Mouse (Mus musculus) CH12.LX (cell line): Measurements from ENCODE around the gene Tbc1d30. TPM values are rescaled to one million over a fixed set of nuclear protein-coding genes. Genes with fewer than 3 reads are reported as not detected.

Experiments used
- DNase-seq: peaks from one replicate; pipeline ENCODE4 v3.0.0-alpha.2; 2013; ENCODE audit errors: extremely low read depth
- H3K27ac ChIP-seq: 2 replicates; pipeline ENCODE4 v1.5.1; 2012; ENCODE audit warnings: low read depth, mild to moderate bottlenecking, control low read depth, moderate library complexity; ENCODE audit not compliant: insufficient read depth
- H3K27me3 ChIP-seq: replicated peaks from 2 replicates; pipeline ENCODE3; 2012; ENCODE audit warnings: inconsistent platforms
- H3K36me3 ChIP-seq, 2 experiments: replicated peaks in 1 of 2; 2 replicates each; pipeline versions ENCODE3 to v1.6.1; 2012; ENCODE audit warnings: inconsistent platforms in 1 of 2, low read length in 1 of 2, mild to moderate bottlenecking in 1 of 2, mixed read lengths in 1 of 2, moderate library complexity in 1 of 2; ENCODE audit not compliant: control insufficient read depth in 1 of 2, insufficient read depth in 1 of 2
- H3K4me1 ChIP-seq, 2 experiments: 2 replicates each; pipeline ENCODE4 v1.6.1; 2012; ENCODE audit warnings: inconsistent platforms in 1 of 2, moderate library complexity in 1 of 2; ENCODE audit not compliant: insufficient read depth in 2 of 2, control insufficient read depth in 1 of 2
- H3K4me2 ChIP-seq: 2 replicates; pipeline ENCODE4 v1.6.1; 2012; ENCODE audit warnings: low read depth, mild to moderate bottlenecking, control low read depth; ENCODE audit not compliant: poor library complexity, insufficient read depth, severe bottlenecking
- H3K4me3 ChIP-seq, 3 experiments: fragments of 150-350 bp in 1 of 3; sonication (generic) in 1 of 3; replicated peaks in 1 of 3; 2 replicates each; pipeline versions ENCODE3 to v1.5.1; 2011 to 2012; ENCODE audit warnings: low read depth in 2 of 3, low read length in 2 of 3, mild to moderate bottlenecking in 2 of 3, moderate library complexity in 2 of 3, control low read depth in 1 of 3, improper control_type of control experiment in 1 of 3, inconsistent platforms in 1 of 3, mixed read lengths in 1 of 3; ENCODE audit not compliant: poor library complexity in 1 of 3
- H3K79me2 ChIP-seq: replicated peaks from 2 replicates; pipeline ENCODE4 v1.6.1; 2012; ENCODE audit warnings: mild to moderate bottlenecking, moderate library complexity; ENCODE audit not compliant: control insufficient read depth, poor library complexity, insufficient read depth, severe bottlenecking; ENCODE audit errors: extremely low read depth
- H3K9ac ChIP-seq: 2 replicates; pipeline ENCODE4 v1.6.1; 2012; ENCODE audit warnings: low read depth, mild to moderate bottlenecking, control low read depth, moderate library complexity; ENCODE audit not compliant: insufficient read depth
- H3K9me3 ChIP-seq: replicated peaks from 2 replicates; pipeline ENCODE3; 2012; ENCODE audit warnings: low read length, inconsistent platforms, mixed read lengths
- CHD1 ChIP-seq: IDR thresholded peaks from 2 replicates; pipeline ENCODE4 v1.6.1; 2012; ENCODE audit warnings: low read depth, low read length, improper control_type of control experiment, inconsistent platforms
- CTCF ChIP-seq, 2 experiments: IDR thresholded peaks in 1 of 2; conservative IDR thresholded peaks in 1 of 2; 2 replicates each; pipeline ENCODE4 v1.5.1; 2011 to 2012; ENCODE audit warnings: low read depth in 2 of 2, low read length in 2 of 2, improper control_type of control experiment in 1 of 2, inconsistent platforms in 1 of 2, mild to moderate bottlenecking in 1 of 2, moderate library complexity in 1 of 2
- E2F4 ChIP-seq: IDR thresholded peaks from 2 replicates; pipeline ENCODE4 v1.6.1; 2011; ENCODE audit warnings: low read depth, low read length, improper control_type of control experiment; ENCODE audit not compliant: insufficient replicate concordance
- EP300 ChIP-seq: IDR thresholded peaks from 2 replicates; pipeline ENCODE4 v1.6.1; 2011; ENCODE audit warnings: low read length, improper control_type of control experiment
- ETS1 ChIP-seq: conservative IDR thresholded peaks from 2 replicates; pipeline ENCODE4 v1.6.1; 2012; ENCODE audit warnings: low read depth, mild to moderate bottlenecking, inconsistent platforms, low read length, improper control_type of control experiment, moderate library complexity
- GABPA ChIP-seq: IDR thresholded peaks from 2 replicates; pipeline ENCODE4 v1.6.1; 2012; ENCODE audit warnings: low read depth, low read length, improper control_type of control experiment, inconsistent platforms; ENCODE audit not compliant: insufficient replicate concordance
- JUN ChIP-seq: IDR thresholded peaks from 2 replicates; pipeline ENCODE4 v1.6.1; 2011; ENCODE audit warnings: low read depth, mild to moderate bottlenecking, low read length, improper control_type of control experiment, moderate library complexity; ENCODE audit not compliant: insufficient read depth
- KAT2A ChIP-seq: IDR thresholded peaks from 2 replicates; pipeline ENCODE4 v1.6.1; 2012; ENCODE audit warnings: low read length, improper control_type of control experiment, inconsistent platforms; ENCODE audit not compliant: insufficient replicate concordance
- MAFK ChIP-seq: IDR thresholded peaks from 2 replicates; pipeline ENCODE4 v1.6.1; 2011; ENCODE audit warnings: low read length, improper control_type of control experiment; ENCODE audit not compliant: insufficient replicate concordance
- MAX ChIP-seq: IDR thresholded peaks from 2 replicates; pipeline ENCODE4 v1.6.1; 2011; ENCODE audit warnings: low read length, improper control_type of control experiment
- MYC ChIP-seq: IDR thresholded peaks from 2 replicates; pipeline ENCODE4 v1.6.1; 2011; ENCODE audit warnings: low read depth, mild to moderate bottlenecking, improper control_type of control experiment, low read length
- NELFE ChIP-seq: IDR thresholded peaks from 2 replicates; pipeline ENCODE4 v1.6.1; 2011; ENCODE audit warnings: low read depth, low read length, improper control_type of control experiment
- NRF1 ChIP-seq: IDR thresholded peaks from 2 replicates; pipeline ENCODE4 v1.6.1; 2014; ENCODE audit warnings: low read depth, mild to moderate bottlenecking, inconsistent platforms, low read length, improper control_type of control experiment, moderate library complexity
- PAX5 ChIP-seq: IDR thresholded peaks from 2 replicates; pipeline ENCODE4 v1.6.1; 2012; ENCODE audit warnings: low read length, inconsistent platforms, mixed read lengths
- POLR2A ChIP-seq: IDR thresholded peaks from 2 replicates; pipeline ENCODE4 v1.6.1; 2011; ENCODE audit warnings: low read depth, mild to moderate bottlenecking, improper control_type of control experiment, low read length
- POLR2AphosphoS2 ChIP-seq: IDR thresholded peaks from 2 replicates; pipeline ENCODE4 v1.6.1; 2011; ENCODE audit warnings: low read depth, low read length, improper control_type of control experiment
- RAD21 ChIP-seq: IDR thresholded peaks from 2 replicates; pipeline ENCODE4 v1.6.1; 2011; ENCODE audit warnings: low read depth, mild to moderate bottlenecking, low read length, improper control_type of control experiment, moderate library complexity
- SIN3A ChIP-seq: IDR thresholded peaks from 2 replicates; pipeline ENCODE4 v1.6.1; 2012; ENCODE audit warnings: low read length, improper control_type of control experiment, inconsistent platforms
- SMC3 ChIP-seq: IDR thresholded peaks from 2 replicates; pipeline ENCODE4 v1.6.1; 2011; ENCODE audit warnings: low read depth, low read length, improper control_type of control experiment
- TBP ChIP-seq: conservative IDR thresholded peaks from 2 replicates; pipeline ENCODE4 v1.6.1; 2011; ENCODE audit warnings: low read depth, low read length, improper control_type of control experiment
- TCF12 ChIP-seq: IDR thresholded peaks from 2 replicates; pipeline ENCODE4 v1.6.1; 2014; ENCODE audit warnings: low read depth, mild to moderate bottlenecking, inconsistent platforms, low read length, improper control_type of control experiment
- UBTF ChIP-seq: IDR thresholded peaks from 2 replicates; pipeline ENCODE4 v1.6.1; 2012; ENCODE audit warnings: low read depth, mild to moderate bottlenecking, inconsistent platforms, low read length, improper control_type of control experiment, moderate library complexity
- USF1 ChIP-seq: IDR thresholded peaks from 2 replicates; pipeline ENCODE4 v1.6.1; 2014; ENCODE audit warnings: low read depth, mild to moderate bottlenecking, inconsistent platforms, low read length, improper control_type of control experiment
- ZKSCAN1 ChIP-seq: IDR thresholded peaks from 2 replicates; pipeline ENCODE4 v1.6.1; 2012; ENCODE audit warnings: low read depth, inconsistent platforms, low read length, improper control_type of control experiment, borderline replicate concordance
- ZMIZ1 ChIP-seq: IDR thresholded peaks from 2 replicates; pipeline ENCODE4 v1.6.1; 2012; ENCODE audit warnings: low read depth, mild to moderate bottlenecking, inconsistent platforms, low read length, improper control_type of control experiment
- ZNF384 ChIP-seq: IDR thresholded peaks from 2 replicates; pipeline ENCODE4 v1.6.1; 2012; ENCODE audit warnings: low read depth, low read length, improper control_type of control experiment, inconsistent platforms
- dilution Hi-C: fragments of 300-500 bp; cut with MboI; formaldehyde crosslinking; loops from 2 replicates; pipeline ENCODE4 v1.14.3; 2020; ENCODE audit warnings: low sequenced_read_pairs; ENCODE audit not compliant: extremely low pct_unique_long_range_greater_than_20kb, extremely low pct_ligation_motif_present
- in situ Hi-C: fragments of 300-500 bp; cut with MboI; formaldehyde crosslinking; loops from 3 replicates; pipeline ENCODE4 v1.14.3; 2019; ENCODE audit warnings: low sequenced_read_pairs, low pct_ligation_motif_present, low pct_unique_long_range_greater_than_20kb, mixed read lengths
- polyA plus RNA-seq: library from polyadenylated mRNA; unstranded; fragments of >175 nt; gene quantifications from 2 replicates; pipeline ENCODE4 v1.2.1, GENCODE M21; 2012; ENCODE audit warnings: low read depth; ENCODE audit not compliant: insufficient read length
- total RNA-seq, 2 experiments: library from RNA; depleted of rRNA; stranded (reverse); fragments of 300-350 nt in 1 of 2; fragments of >200 nt in 1 of 2; gene quantifications; 2 replicates each; pipeline ENCODE4 v1.2.3; 2012 to 2014

The Tbc1d30 gene
- total and polyA plus RNA-seq, 3 experiments = 0.16 TPM; not detected in 2

DNA sequence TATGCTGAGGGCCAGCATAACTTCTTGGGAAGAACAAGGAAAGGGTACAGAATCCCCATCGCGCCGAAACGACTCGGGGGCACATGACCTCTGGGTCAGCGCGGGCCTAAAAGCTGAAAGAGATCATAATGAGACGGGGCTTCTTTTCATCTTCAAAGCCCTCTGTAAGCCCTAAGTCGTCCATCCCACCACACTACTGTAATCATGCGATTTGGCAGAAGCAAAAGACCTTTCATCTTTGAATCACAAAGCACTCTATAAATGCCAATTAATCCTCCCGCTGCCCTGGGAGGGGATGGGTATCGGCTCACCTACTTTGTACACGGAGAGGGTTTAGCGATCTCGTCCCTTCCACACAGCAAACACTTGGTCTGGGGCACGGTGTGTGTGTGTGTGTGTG lies 112.5 kb downstream of the Tbc1d30 start:
- no peaks in the 10 kb centered on the region for H3K36me3 ChIP-seq
- H3K9ac ChIP-seq = no peak overlapping the region
- no peaks in the 10 kb centered on the region for H3K9me3 ChIP-seq
- in situ Hi-C loops = no loop called here
- peaks cover 1% of the 10 kb centered on the region for H3K27me3 ChIP-seq
- DNase-seq = no peak
- TF ChIP-seq POLR2AphosphoS2 = no peak
- TF ChIP-seq TBP = no peak
- no peak for TF ChIP-seq JUN
- no peak for TF ChIP-seq UBTF
- TF ChIP-seq NRF1 = no peak
- TF ChIP-seq USF1 = no peak
- no peak for TF ChIP-seq GABPA
- TF ChIP-seq MAX = no peak
- TF ChIP-seq ETS1 = no peak
- no peak for TF ChIP-seq POLR2A
- TF ChIP-seq PAX5 = no peak
- TF ChIP-seq KAT2A = no peak
- TF ChIP-seq E2F4 = no peak
- TF ChIP-seq, all 38 proteins: peak for 0
- Histone ChIP-seq H3K27ac (no peak overlapping the region), H3K4me2 (no peak overlapping the region), H3K79me2 (no peaks in the 10 kb centered on the region), H3K4me1 (peaks cover 0 to 19% of the 10 kb centered on the region in 2 experiments; a peak in 2 of 4 replicates), H3K4me3 (no peak overlapping the region)
- dilution Hi-C loops = no loop called here

DNA sequence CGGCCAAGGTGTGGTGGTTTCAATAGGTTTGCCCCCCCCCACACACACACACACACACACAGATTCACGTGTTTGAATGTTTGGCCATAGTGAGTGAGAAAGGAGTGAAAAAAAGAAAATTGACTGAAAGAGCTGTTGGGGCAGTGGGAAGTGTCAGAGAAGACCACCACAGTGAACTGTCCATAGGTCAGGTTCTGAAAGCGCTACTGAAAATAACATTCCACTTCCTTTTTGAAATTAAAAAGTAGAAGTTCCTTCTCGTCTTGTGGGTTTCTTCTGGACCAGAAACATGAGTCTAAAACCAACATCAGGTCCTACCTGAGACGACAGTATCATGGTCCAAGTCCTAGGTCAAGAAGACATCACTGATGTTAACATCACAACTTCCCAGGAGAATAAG lies 113.7 kb downstream of the Tbc1d30 start:
- Histone ChIP-seq H3K27me3 (peaks cover 1% of the 10 kb centered on the region), H3K4me1 (peaks cover 0 to 12% of the 10 kb centered on the region in 2 experiments; a peak in 2 of 4 replicates), H3K9ac (no peak overlapping the region), H3K9me3 (no peaks in the 10 kb centered on the region), H3K4me3 (no peak overlapping the region), H3K4me2 (no peak overlapping the region), H3K36me3 (no peaks in the 10 kb centered on the region), H3K27ac (no peak overlapping the region), H3K79me2 (no peaks in the 10 kb centered on the region)
- no peak for TF ChIP-seq SIN3A
- no peak for TF ChIP-seq MAFK
- TF ChIP-seq ZKSCAN1 = no peak
- no peak for TF ChIP-seq ZMIZ1
- TF ChIP-seq CHD1 = no peak
- no peak for TF ChIP-seq UBTF
- TF ChIP-seq RAD21 = no peak
- no peak for TF ChIP-seq MYC
- no peak for TF ChIP-seq POLR2A
- TF ChIP-seq KAT2A = no peak
- TF ChIP-seq NELFE = no peak
- TF ChIP-seq POLR2AphosphoS2 = no peak
- no peak for TF ChIP-seq TCF12
- TF ChIP-seq SMC3 = no peak
- no peak for TF ChIP-seq USF1
- no peak for TF ChIP-seq CTCF (conservative IDR thresholded peaks at IDR 0.05 in 1 of 2, IDR thresholded peaks at IDR 0.05 in 1 of 2; ENCODE audit: low read depth in 2 of 2, low read length in 2 of 2)
- no peak for TF ChIP-seq EP300
- no peak for TF ChIP-seq ZNF384
- dilution Hi-C loops = no loop called here
- no peak for DNase-seq
- in situ Hi-C loops = no loop called here
